Mouse (Mus musculus) induced T-regulatory cell, adult 2 months (primary cell): ENCODE measurements at regions not wholly inside any gene's neighbourhood (a gene's known extent, or its start where the extent isn't known, plus 50 kb on each side); places are given as distances from the start of the nearest gene placed in this dataset.

Experiments used
- DNase-seq: peaks from one replicate; pipeline ENCODE4 v3.0.0-alpha.2; 2012; ENCODE audit warnings: low read depth

GRCm38 (mm10) chr16:30873493-30874211 is 207.6 kb downstream of the Xxylt1 start:
- no peak for DNase-seq

- DNase-seq: no peak
These were observed 205.9 kb downstream of the Xxylt1 start for GRCm38 (mm10) chr16:30875235-30875829.

GRCm38 (mm10) chr16:30878821-30879220 is 202.4 kb downstream of the Xxylt1 start:
- DNase-seq: no peak

GRCm38 (mm10) chr16:30879878-30880277 is 201.4 kb downstream of the Xxylt1 start:
- no peak for DNase-seq

- no peak for DNase-seq
These were observed 200.6 kb downstream of the Xxylt1 start for GRCm38 (mm10) chr16:30880682-30881081.

GRCm38 (mm10) chr16:30881186-30881585 is 200.0 kb downstream of the Xxylt1 start:
- DNase-seq: no peak

- DNase-seq: no peak
These were observed 197.6 kb downstream of the Xxylt1 start for GRCm38 (mm10) chr16:30883490-30884188.

GRCm38 (mm10) chr16:30884189-30884551 is 197.1 kb downstream of the Xxylt1 start:
- DNase-seq: no peak

- no peak for DNase-seq
These were observed 194.2 kb downstream of the Xxylt1 start for GRCm38 (mm10) chr16:30886982-30887381.

- DNase-seq: no peak
These were observed 193.7 kb downstream of the Xxylt1 start for GRCm38 (mm10) chr16:30887536-30887935.

GRCm38 (mm10) chr16:30888556-30889323 is 192.5 kb downstream of the Xxylt1 start:
- DNase-seq: no peak

- DNase-seq: no peak
These were observed 188.6 kb downstream of the Xxylt1 start for GRCm38 (mm10) chr16:30892606-30893005.

GRCm38 (mm10) chr16:30894086-30894485 is 187.1 kb downstream of the Xxylt1 start:
- DNase-seq: no peak

- no peak for DNase-seq
These were observed 186.2 kb downstream of the Xxylt1 start for GRCm38 (mm10) chr16:30895021-30895420.

GRCm38 (mm10) chr16:30897371-30897770 is 183.9 kb downstream of the Xxylt1 start:
- DNase-seq: no peak

- no peak for DNase-seq
These were observed 181.1 kb downstream of the Xxylt1 start for GRCm38 (mm10) chr16:30900121-30900520.

- no peak for DNase-seq
These were observed 179.9 kb downstream of the Xxylt1 start for GRCm38 (mm10) chr16:30901309-30901708.
